Mouse (Mus musculus) embryonic facial prominence, embryonic 12.5 days (tissue): ENCODE results near the gene Usp7. TPM values are rescaled to one million over a fixed set of nuclear protein-coding genes. Genes with fewer than 3 reads are reported as not detected.
"Not testable (repeated sequence)": the region's sequence is repeated elsewhere in the genome, so short reads cannot be mapped to it uniquely, and the experiment has no call there.

Experiments used
- ATAC-seq: fragments of 200-750 bp; cut with Nextera tagmentation; 2 replicates; pipeline ENCODE4 v1.8.0; 2017; ENCODE audit not compliant: insufficient number of reproducible peaks, insufficient read depth, low FRiP score, low TSS enrichment
- H3K27ac ChIP-seq: fragments of 300-500 bp; sonication (generic); 2 replicates; pipeline ENCODE4 v1.5.1; 2016; ENCODE audit warnings: mild to moderate bottlenecking
- H3K27me3 ChIP-seq: fragments of 300-500 bp; sonication (generic); 2 replicates; pipeline ENCODE4 v1.6.1; 2016; ENCODE audit warnings: mild to moderate bottlenecking, moderate library complexity
- H3K36me3 ChIP-seq: fragments of 300-500 bp; sonication (generic); 2 replicates; pipeline ENCODE4 v1.6.1; 2016; ENCODE audit warnings: mild to moderate bottlenecking
- H3K4me1 ChIP-seq: fragments of 300-500 bp; sonication (generic); 2 replicates; pipeline ENCODE4 v1.6.1; 2016
- H3K4me2 ChIP-seq: fragments of 300-500 bp; sonication (generic); replicated peaks from 2 replicates; pipeline ENCODE4 v1.6.1; 2016; ENCODE audit warnings: mild to moderate bottlenecking, moderate library complexity
- H3K4me3 ChIP-seq: fragments of 300-500 bp; sonication (generic); 2 replicates; pipeline ENCODE4 v1.5.1; 2016; ENCODE audit warnings: mild to moderate bottlenecking
- H3K9ac ChIP-seq: fragments of 300-500 bp; sonication (generic); 2 replicates; pipeline ENCODE4 v1.6.1; 2016; ENCODE audit warnings: mild to moderate bottlenecking, moderate library complexity
- H3K9me3 ChIP-seq: fragments of 300-500 bp; sonication (generic); 2 replicates; pipeline ENCODE4 v1.6.1; 2016; ENCODE audit warnings: mild to moderate bottlenecking, moderate library complexity
- WGBS: fragments of 180-500 bp; shearing (Covaris S2); methylation state at CpG from one replicate; pipeline ENCODE4 v1.1.7; 2016; 5-methylcytosine and 5-hydroxymethylcytosine counted together
- polyA plus RNA-seq: library from polyadenylated mRNA; unstranded; fragments of >200 nt; fragmentation: Nextera tagmentation; extraction: Ambion mirVana; gene quantifications from 2 replicates; pipeline ENCODE4 v1.2.1, GENCODE M21; 2016

Usp7 gene
- polyA plus RNA-seq, 1 experiment from 2014 or later: 35.1 TPM

GRCm38 (mm10) chr16:8780187-8780586, 11.9 kb downstream of the Usp7 start:
- no peak for ATAC-seq

GRCm38 (mm10) chr16:8778697-8779096, 13.4 kb downstream of the Usp7 start:
- Histone ChIP-seq H3K4me3 (no peak overlapping the region), H3K4me1 (no peaks in the 10 kb centered on the region), H3K27ac (no peak overlapping the region), H3K36me3 (no peaks in the 10 kb centered on the region), H3K4me2 (no peak overlapping the region), H3K9me3 (no peaks in the 10 kb centered on the region), H3K27me3 (no peaks in the 10 kb centered on the region), H3K9ac (no peak overlapping the region)
- ATAC-seq: no peak

More at GRCm38 (mm10) chr16:8780187-8780586, 11.9 kb downstream of the Usp7 start:
- Histone ChIP-seq H3K27me3 (no peaks in the 10 kb centered on the region), H3K4me1 (no peaks in the 10 kb centered on the region), H3K9me3 (no peaks in the 10 kb centered on the region), H3K9ac (no peak overlapping the region), H3K27ac (no peak overlapping the region), H3K4me2 (no peak overlapping the region), H3K4me3 (no peak overlapping the region), H3K36me3 (no peaks in the 10 kb centered on the region)
- 88% methylated on average over 3 of the region's 3 CpGs for WGBS

- H3K27ac ChIP-seq: no peak overlapping the region
- no peaks in the 10 kb centered on the region for H3K36me3 ChIP-seq
- H3K9me3 ChIP-seq: no peaks in the 10 kb centered on the region
- 52% methylated on average over 2 of the region's 2 CpGs for WGBS
- no peak overlapping the region for H3K4me2 ChIP-seq
- H3K27me3 ChIP-seq: no peaks in the 10 kb centered on the region
- H3K4me1 ChIP-seq: no peaks in the 10 kb centered on the region
- no peak overlapping the region for H3K9ac ChIP-seq
- no peak overlapping the region for H3K4me3 ChIP-seq
- no peak for ATAC-seq
These were observed 14.9 kb downstream of the Usp7 start for GRCm38 (mm10) chr16:8777202-8777601.

GRCm38 (mm10) chr16:8776634-8777033, 15.5 kb downstream of the Usp7 start:
- H3K4me1 ChIP-seq: no peaks in the 10 kb centered on the region
- ATAC-seq: no peak

GRCm38 (mm10) chr16:8771086-8771485, 21.0 kb downstream of the Usp7 start:
- H3K9me3 ChIP-seq: no peaks in the 10 kb centered on the region
- H3K4me2 ChIP-seq: no peak overlapping the region
- H3K4me1 ChIP-seq: no peaks in the 10 kb centered on the region
- WGBS: 43% methylated on average over 4 of the region's 4 CpGs
- ATAC-seq: no peak
- no peak overlapping the region for H3K27ac ChIP-seq
- no peak overlapping the region for H3K4me3 ChIP-seq
- H3K9ac ChIP-seq: no peak overlapping the region
- H3K27me3 ChIP-seq: peaks cover 8% of the 10 kb centered on the region; the same call in 1 of the 2 replicates
- no peaks in the 10 kb centered on the region for H3K36me3 ChIP-seq

More at GRCm38 (mm10) chr16:8776634-8777033, 15.5 kb downstream of the Usp7 start:
- Histone ChIP-seq H3K27ac (no peak overlapping the region), H3K4me3 (no peak overlapping the region), H3K9me3 (no peaks in the 10 kb centered on the region), H3K27me3 (no peaks in the 10 kb centered on the region), H3K4me2 (no peak overlapping the region), H3K9ac (no peak overlapping the region), H3K36me3 (no peaks in the 10 kb centered on the region)
- WGBS: 85% methylated on average over 11 of the region's 11 CpGs

- H3K9me3 ChIP-seq, H3K9ac ChIP-seq, H3K4me1 ChIP-seq, H3K4me3 ChIP-seq, ATAC-seq, H3K27ac ChIP-seq, H3K36me3 ChIP-seq, H3K4me2 ChIP-seq, H3K27me3 ChIP-seq: not testable (repeated sequence)
- WGBS: 54% methylated on average over 8 of the region's 8 CpGs
These were observed 21.8 kb downstream of the Usp7 start for GRCm38 (mm10) chr16:8770342-8770741.

- ATAC-seq: no peak
These were observed 22.6 kb downstream of the Usp7 start for GRCm38 (mm10) chr16:8769466-8769865.

GRCm38 (mm10) chr16:8769065-8769464, 23.0 kb downstream of the Usp7 start:
- Histone ChIP-seq H3K9me3 (no peaks in the 10 kb centered on the region), H3K27me3 (peaks cover 8% of the 10 kb centered on the region; the same call in 1 of the 2 replicates), H3K4me2 (no peak overlapping the region), H3K36me3 (no peaks in the 10 kb centered on the region), H3K27ac (no peak overlapping the region), H3K4me3 (no peak overlapping the region), H3K4me1 (no peaks in the 10 kb centered on the region), H3K9ac (no peak overlapping the region)
- WGBS: 19% methylated on average over 10 of the region's 10 CpGs
- no peak for ATAC-seq

More at GRCm38 (mm10) chr16:8769466-8769865, 22.6 kb downstream of the Usp7 start:
- Histone ChIP-seq H3K27ac (no peak overlapping the region), H3K27me3 (peaks cover 8% of the 10 kb centered on the region; the same call in 1 of the 2 replicates), H3K4me3 (no peak overlapping the region), H3K9ac (no peak overlapping the region), H3K4me2 (no peak overlapping the region), H3K9me3 (no peaks in the 10 kb centered on the region), H3K36me3 (no peaks in the 10 kb centered on the region), H3K4me1 (no peaks in the 10 kb centered on the region)
- WGBS: 62% methylated on average over 4 of the region's 4 CpGs

GRCm38 (mm10) chr16:8768588-8768987, 23.5 kb downstream of the Usp7 start:
- no peak for ATAC-seq
- 57% methylated on average over 4 of the region's 4 CpGs for WGBS
- no peaks in the 10 kb centered on the region for H3K36me3 ChIP-seq

GRCm38 (mm10) chr16:8768071-8768470, 24.0 kb downstream of the Usp7 start:
- no peak for ATAC-seq
- Histone ChIP-seq H3K27ac (no peak overlapping the region), H3K36me3 (no peaks in the 10 kb centered on the region), H3K9ac (no peak overlapping the region), H3K27me3 (peaks cover 8% of the 10 kb centered on the region; the same call in 1 of the 2 replicates), H3K4me2 (no peak overlapping the region), H3K4me3 (no peak overlapping the region), H3K9me3 (no peaks in the 10 kb centered on the region), H3K4me1 (no peaks in the 10 kb centered on the region)
- 84% methylated on average over 4 of the region's 4 CpGs for WGBS

More at GRCm38 (mm10) chr16:8768588-8768987, 23.5 kb downstream of the Usp7 start:
- Histone ChIP-seq H3K9me3 (no peaks in the 10 kb centered on the region), H3K4me2 (no peak overlapping the region), H3K27ac (no peak overlapping the region), H3K9ac (no peak overlapping the region), H3K4me1 (no peaks in the 10 kb centered on the region), H3K27me3 (peaks cover 8% of the 10 kb centered on the region; the same call in 1 of the 2 replicates), H3K4me3 (no peak overlapping the region)

- WGBS: 85% methylated on average over 11 of the region's 11 CpGs
- no peaks in the 10 kb centered on the region for H3K4me1 ChIP-seq
- no peak overlapping the region for H3K4me3 ChIP-seq
- no peak overlapping the region for H3K27ac ChIP-seq
- peaks cover 8% of the 10 kb centered on the region; the same call in 1 of the 2 replicates for H3K27me3 ChIP-seq
- no peaks in the 10 kb centered on the region for H3K9me3 ChIP-seq
- H3K4me2 ChIP-seq: no peak overlapping the region
- H3K9ac ChIP-seq: no peak overlapping the region
- no peak for ATAC-seq
- no peaks in the 10 kb centered on the region for H3K36me3 ChIP-seq
These were observed 24.7 kb downstream of the Usp7 start for GRCm38 (mm10) chr16:8767133-8768052.

- no peak overlapping the region for H3K9ac ChIP-seq
- WGBS: 61% methylated on average over 9 of the region's 9 CpGs
- H3K27me3 ChIP-seq: peaks cover 8% of the 10 kb centered on the region; the same call in 1 of the 2 replicates
- H3K4me2 ChIP-seq: no peak overlapping the region
- no peaks in the 10 kb centered on the region for H3K9me3 ChIP-seq
- H3K27ac ChIP-seq: no peak overlapping the region
- H3K4me1 ChIP-seq: no peaks in the 10 kb centered on the region
- no peak overlapping the region for H3K4me3 ChIP-seq
- H3K36me3 ChIP-seq: no peaks in the 10 kb centered on the region
- ATAC-seq: no peak
These were observed 25.9 kb downstream of the Usp7 start for GRCm38 (mm10) chr16:8766196-8766595.
